Mouse (Mus musculus) adrenal gland, postnatal 36 days (tissue): ENCODE measurements at regions not wholly inside any gene's neighbourhood (a gene's known extent, or its start where the extent isn't known, plus 50 kb on each side); places are given as distances from the start of the nearest gene placed in this dataset.

Experiments used
- DNase-seq, 2 experiments: peaks; one replicate each; pipeline ENCODE4 v3.0.0; 2021; ENCODE audit warnings: mixed read lengths in 1 of 2

DNA sequence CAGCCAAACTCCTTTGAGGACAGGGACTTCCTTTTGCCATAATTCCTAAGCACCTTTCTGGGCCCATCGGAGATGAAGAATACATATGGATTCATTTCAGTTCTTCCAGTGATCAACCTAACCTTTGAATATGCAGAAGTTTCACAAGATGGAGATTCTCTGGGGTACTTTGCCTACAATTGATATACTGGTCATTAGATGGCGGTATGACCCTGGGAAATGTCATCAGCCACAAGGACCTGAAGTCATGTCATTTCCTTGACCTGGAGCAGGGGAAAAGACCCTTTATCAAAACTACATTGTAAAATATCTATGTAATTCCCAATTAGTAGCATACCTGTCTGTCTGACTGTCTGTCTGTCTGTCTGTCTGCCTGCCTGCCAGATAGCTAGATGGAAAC lies 164.0 kb upstream of the Slc24a3 start:
- DNase-seq, result no peak

- no peak for DNase-seq
Observed at GRCm38 (mm10) chr2:145010674-145011073, 156.9 kb upstream of the Slc24a3 start.

DNA sequence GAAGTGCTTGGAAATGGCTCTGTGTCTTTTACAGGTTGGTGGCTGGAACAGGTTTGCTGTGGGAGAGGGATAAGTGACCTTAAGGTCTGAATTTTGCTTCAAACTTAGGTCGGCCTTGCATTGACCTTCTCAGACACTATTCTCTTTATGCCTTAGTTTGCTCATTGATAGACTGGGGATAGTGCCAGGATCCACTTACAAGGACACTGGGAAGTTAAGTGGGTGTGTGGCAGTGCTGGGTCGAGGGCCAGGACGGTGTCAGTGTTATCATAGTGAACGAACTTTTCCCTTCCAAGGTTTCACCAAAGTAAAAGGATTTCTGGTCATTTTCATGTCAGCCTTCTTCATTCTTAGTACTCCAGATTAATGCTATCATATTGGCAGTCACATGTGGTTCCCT lies 156.3 kb upstream of the Slc24a3 start:
- DNase-seq, result peak; percentile 13 to 38

- no peak for DNase-seq
Observed at GRCm38 (mm10) chr2:145015951-145016350, 151.6 kb upstream of the Slc24a3 start.

DNA sequence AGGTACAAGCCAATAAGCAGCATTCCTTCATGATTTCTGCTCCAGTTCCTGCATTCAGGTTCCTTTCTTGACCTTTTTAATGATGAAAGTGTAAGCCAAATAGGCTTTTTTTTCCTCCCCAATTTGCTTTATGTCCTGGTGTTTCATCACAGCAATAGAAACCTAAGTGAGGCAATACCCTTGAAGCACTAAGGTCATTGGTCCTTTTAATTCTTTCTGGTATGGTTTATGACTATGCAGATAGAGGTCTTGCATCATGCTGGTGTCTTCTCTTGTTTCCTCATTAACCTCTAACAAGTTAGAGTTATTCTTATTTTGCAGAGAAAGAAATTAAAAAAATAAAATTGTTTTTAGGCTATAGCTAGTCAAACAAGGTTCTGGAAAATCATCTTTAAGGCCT lies 150.6 kb upstream of the Slc24a3 start:
- no peak for DNase-seq

GRCm38 (mm10) chr2:145017625-145018167 lies 149.9 kb upstream of the Slc24a3 start:
- no peak for DNase-seq

- DNase-seq, result no peak
Observed at GRCm38 (mm10) chr2:145047743-145048142, 119.8 kb upstream of the Slc24a3 start.

GRCm38 (mm10) chr2:145049655-145050376 lies 117.7 kb upstream of the Slc24a3 start:
- DNase-seq, result no peak

GRCm38 (mm10) chr2:145052405-145052804 lies 115.1 kb upstream of the Slc24a3 start:
- DNase-seq, result no peak

- DNase-seq, result no peak
Observed at GRCm38 (mm10) chr2:145056219-145056618, 111.3 kb upstream of the Slc24a3 start.

GRCm38 (mm10) chr2:145056762-145057161 lies 110.8 kb upstream of the Slc24a3 start:
- no peak for DNase-seq

DNA sequence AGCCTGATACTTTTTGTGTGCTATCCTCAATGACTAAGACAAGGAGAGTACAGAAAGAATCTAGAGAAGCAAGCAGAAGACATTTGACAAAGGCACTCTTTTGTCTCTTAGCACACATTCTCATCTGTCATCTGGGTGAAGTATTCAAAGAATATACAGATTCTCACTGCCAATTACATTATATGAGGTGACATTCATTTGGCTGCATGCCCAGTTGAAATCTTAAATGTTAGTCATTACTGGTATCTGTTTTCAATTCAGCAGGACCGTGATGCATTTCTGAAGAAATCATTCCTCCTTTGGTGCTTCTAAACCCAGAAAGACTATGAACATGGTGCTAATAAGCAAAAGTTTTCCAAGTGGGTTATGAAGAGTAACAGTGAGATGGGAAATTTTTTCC lies 97.6 kb upstream of the Slc24a3 start:
- DNase-seq, result no peak

DNA sequence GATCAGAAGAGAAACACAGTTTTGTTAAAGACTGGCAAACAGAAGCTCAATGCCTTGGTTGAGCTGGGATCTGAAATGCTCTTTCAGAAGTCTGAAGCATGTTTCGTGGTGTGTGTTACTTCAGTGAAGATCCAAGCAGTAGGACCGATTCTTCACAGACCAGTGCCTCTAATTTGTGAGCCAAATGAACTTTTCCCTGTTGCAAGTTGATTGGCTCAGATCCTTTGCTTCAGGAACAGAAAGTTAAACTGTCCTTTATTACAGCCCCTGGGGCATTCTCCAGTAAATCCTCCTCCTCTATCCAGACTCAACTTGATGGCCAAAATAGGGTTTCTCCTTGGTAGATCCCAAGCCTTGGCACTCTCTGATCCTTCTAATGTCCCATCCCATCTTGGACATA lies 85.6 kb upstream of the Slc24a3 start:
- DNase-seq, result no peak

DNA sequence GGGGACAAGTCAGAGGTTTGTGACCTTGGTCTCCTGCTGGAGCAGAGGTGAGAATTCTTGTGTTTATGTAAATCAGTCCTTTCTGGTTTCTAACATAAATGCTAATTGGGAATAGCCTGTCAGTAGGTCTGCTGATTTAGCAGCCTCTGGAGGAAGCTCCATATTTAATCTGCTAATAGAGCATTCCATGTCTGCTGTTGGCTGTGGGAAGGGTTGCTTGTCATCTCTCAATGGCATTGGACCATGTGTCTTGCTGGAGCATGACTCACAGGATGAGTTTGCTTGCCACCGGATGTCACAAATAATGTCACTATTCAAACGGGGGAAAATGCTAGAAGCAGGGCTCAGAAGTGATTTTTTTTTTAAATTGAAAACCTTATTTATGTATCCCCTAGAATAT lies 82.9 kb upstream of the Slc24a3 start:
- peak; percentile 9 to 34 for DNase-seq

DNA sequence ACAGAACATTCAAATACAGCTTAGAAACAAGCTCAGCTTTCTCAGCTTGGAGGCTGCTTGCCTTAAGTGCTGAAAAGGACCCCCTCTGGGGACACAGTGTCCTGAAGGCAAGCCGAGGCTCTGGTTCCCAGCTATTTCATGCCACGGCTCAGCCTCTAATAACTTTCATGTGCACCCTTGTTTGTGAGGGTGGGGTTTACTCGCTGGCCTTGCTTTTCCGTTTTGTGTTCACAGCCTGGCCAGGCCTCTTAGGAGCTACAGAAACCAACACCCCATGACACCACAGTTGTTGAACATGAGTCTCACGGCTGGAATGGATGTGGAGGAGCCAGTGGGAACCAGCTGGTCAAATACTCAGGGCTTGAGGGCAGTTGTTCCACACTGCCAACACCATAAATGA lies 81.4 kb upstream of the Slc24a3 start:
- no peak for DNase-seq

DNA sequence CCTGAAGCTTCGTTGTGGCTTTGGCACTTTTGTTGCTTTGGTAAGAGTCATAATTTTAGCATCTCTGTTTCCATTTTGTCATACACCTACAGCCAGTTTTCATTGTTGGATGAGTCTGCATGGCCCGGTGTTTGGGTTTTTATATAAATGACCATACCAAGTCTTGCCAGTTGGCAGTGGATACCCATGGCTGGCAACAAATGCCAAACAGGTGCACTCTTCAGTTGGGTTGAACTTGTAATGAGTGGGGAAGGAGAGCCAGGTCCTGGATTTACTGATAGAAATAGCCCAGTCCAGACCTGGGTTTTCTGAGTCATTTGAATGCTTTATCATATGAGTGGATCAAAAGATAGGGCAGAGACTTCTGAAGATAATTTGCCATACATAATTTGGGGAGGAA lies 64.3 kb upstream of the Slc24a3 start:
- DNase-seq, result no peak

- DNase-seq, result no peak
Observed at GRCm38 (mm10) chr2:145111615-145112014, 55.9 kb upstream of the Slc24a3 start.

DNA sequence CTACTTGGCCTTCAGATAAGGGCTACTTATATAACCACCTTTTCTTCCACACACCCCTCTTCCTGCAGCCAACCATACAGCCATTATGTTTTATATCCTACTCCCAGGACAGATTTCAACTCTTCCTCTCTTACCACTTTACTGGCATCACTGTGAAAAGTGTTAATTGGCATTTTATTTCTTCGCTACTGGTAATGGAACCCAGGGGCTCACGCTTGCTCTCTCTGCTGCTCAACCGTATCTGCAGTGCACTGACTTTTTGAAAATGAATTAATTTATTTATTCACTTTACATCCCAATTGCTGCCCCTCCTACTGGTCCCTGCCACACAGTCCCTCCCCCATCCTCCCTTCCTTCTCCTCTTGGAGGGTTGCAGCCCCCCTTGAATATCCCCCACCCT lies 52.5 kb upstream of the Slc24a3 start:
- no peak for DNase-seq
